Mouse (Mus musculus): ENCODE data around the gene Dixdc1.

The Dixdc1 gene

GRCm38 (mm10) chr9:50738914-50739870 is at the start of gene Dixdc1:
TSS of gene Dixdc1 (minus strand) at chr9:50739517.
- peak; percentile 89 to 91 for DNase-seq (ENCODE audit: low spot score in 2 of 2)

GRCm38 (mm10) chr9:50782155-50782554 is 42.8 kb upstream of the Dixdc1 start:
- DNase-seq (ENCODE audit: low spot score in 2 of 2): peak; percentile 16 to 24

DNA sequence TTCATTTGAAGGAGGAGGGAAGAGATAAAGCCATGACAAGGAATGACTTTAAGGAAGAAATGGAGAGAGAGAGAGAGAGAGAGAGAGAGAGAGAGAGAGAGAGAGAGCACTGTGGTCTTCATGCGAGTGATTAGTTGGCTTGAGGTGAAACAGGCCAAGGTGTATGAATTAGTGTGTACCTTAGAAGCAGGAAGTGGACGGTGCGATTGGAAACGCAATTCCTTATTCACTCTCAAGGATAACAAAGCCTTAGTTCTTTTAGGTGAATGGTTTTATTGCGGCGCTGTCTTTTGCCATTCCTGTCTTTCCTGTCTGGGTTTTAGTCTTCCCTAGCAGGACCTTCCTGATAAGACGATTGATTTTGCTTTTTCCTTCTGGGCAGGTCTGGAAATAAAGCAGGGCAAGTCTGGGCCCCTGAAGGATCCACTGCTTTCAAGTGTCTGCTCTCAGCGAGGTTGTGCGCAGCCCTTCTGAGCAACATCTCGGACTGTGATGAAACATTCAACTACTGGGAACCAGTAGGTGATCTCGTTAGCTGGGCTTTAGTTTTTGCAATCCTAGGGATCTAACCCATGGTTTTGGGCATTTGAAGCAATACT is 36.9 kb upstream of the Dixdc1 start:
- DNase-seq (ENCODE audit: low spot score in 2 of 2): no peak

DNA sequence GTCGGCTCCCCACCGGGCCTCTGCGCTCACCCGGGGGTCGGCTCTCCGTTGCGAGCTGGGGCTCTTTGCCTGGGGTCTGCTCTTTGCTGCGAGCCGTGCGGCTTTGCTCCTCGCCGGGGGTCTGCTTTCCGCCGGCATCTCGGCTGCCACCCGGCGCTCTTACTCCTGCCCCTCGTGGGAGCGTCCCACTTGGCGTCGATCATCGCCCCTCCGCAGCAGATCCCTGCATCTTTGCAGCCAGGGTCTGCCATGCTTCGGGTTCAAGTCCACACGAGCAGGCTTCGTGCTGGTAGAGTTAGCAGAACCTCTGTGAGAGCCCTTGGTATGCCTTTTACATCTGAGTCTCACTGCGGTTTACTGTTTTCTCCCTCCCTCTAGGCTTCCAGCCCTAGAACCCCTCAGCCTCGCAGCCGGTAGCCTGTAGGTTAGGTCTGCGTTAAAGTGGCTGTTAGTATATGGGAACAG is 36.4 kb upstream of the Dixdc1 start:
- peak in 1 of 2 experiments; percentile 14 for DNase-seq (ENCODE audit: low spot score in 2 of 2)

- DNase-seq (ENCODE audit: low spot score in 2 of 2): peak; percentile 89 to 90
These were observed 35.8 kb upstream of the Dixdc1 start, which contains the start of the genes Alg9 and 1110032A03Rik for GRCm38 (mm10) chr9:50774991-50775612. TSS of gene Alg9 (plus strand) at chr9:50775019. TSS of gene 1110032A03Rik (minus strand) at chr9:50775520.

GRCm38 (mm10) chr9:50774026-50774462 is 34.7 kb upstream of the Dixdc1 start:
- DNase-seq (ENCODE audit: low spot score in 2 of 2): no peak

- DNase-seq (ENCODE audit: low spot score in 2 of 2): no peak
These were observed 30.7 kb upstream of the Dixdc1 start for GRCm38 (mm10) chr9:50770011-50770410.

DNA sequence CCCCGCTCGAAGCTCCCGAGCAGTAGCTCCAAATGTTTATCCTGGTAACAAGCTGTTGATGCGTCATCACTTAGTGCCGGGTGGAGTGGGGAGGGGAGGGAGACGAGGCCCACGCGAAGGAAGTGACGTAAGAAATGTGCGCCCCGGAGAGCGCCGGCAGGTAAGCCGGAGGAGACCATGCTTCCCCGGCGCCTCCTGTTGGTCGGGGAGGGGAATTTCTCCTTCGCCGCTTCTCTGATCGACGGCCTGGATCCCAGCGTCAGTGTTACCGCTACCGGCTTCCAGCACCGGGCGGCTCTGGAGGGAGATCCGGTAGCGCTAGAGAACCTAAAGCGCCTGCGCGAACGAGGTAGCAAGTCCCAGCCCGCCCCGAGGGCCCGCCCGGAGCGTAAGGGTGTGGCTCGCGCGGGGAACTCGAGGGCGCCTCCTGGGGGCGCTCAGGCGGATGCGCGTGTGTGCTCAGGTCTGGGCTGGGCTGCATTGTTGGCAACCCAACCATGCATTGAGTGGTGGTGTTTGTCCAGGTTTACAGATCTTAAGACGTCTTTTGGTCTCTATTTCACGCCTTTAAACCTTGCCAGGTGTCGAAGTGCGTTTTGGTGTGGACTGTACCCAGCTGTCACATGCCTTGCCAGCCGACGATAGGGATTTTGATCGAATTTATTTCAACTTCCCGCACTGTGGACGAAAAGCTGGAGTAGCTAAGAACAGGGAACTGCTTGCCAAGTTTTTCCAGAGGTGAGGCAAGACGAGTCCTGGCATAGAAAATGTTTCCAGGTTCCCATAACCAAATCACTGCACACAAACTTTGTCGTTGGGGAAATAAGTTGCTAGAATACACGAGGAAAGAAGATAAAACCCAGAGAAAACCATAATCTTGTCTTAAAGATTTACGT is 29.0 kb upstream of the Dixdc1 start, which contains the start of gene Fdxacb1:
Gene Fdxacb1 (plus strand): TSS at position 130 of the 896 bp plus-strand sequence.
- peak; percentile 99 for DNase-seq (ENCODE audit: low spot score in 2 of 2)

GRCm38 (mm10) chr9:50767531-50768106 is 28.3 kb upstream of the Dixdc1 start:
- peak in 1 of 2 experiments; percentile 11 for DNase-seq (ENCODE audit: low spot score in 2 of 2)

DNA sequence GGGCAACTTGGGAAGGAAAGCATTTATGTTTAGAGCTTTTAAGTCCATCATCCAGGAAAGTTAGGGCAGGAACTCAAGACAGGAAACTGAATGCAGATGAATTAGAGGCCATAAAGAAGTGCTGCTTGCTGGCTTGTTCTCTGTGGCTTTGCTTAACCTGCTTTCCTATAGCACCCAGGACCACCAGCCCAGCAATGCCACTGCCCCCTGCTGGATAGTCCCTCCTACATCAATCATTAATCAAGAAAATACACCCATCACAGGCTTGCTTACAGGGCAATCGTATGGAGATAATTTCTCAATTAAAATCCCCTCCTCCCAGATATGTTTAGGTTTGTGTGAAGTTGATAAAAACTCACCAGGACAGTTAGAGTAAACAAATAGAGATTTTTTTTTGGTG is 24.0 kb upstream of the Dixdc1 start:
- DNase-seq (ENCODE audit: low spot score in 2 of 2): no peak

DNA sequence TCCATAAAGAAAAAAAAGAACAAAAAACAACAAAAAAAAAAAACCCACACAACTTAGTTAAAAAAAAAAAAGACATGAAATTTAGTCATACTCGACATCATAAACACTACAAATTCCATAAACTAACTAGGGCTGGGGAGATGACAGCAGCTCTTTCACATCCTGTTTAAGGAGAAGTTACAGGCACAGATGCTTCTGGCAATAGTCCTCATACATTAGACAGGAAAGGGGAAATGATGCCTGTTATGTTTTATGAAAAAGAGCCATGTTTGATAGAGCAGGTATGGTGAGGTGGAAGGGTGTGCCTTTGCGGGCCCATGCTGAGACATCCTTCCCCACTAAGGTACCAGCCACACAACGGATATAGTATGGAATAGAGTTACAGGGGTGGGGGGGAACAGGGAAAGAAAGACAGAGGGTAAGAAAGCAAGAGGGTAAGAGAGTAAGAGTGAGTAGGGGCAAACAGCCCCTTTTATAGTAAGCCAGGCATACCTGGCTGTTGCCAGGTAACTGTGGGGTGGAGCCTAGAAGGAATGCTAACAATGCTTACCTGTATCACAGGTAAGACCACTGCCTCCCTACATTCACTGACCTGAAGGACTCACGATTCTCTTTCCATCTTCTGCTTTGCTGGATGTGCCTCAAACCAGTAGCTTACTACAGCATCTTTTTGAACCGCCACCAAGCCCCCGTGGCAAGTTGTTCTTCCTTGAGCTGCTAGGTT is 22.4 kb upstream of the Dixdc1 start:
- no peak for DNase-seq (ENCODE audit: low spot score in 2 of 2)

DNA sequence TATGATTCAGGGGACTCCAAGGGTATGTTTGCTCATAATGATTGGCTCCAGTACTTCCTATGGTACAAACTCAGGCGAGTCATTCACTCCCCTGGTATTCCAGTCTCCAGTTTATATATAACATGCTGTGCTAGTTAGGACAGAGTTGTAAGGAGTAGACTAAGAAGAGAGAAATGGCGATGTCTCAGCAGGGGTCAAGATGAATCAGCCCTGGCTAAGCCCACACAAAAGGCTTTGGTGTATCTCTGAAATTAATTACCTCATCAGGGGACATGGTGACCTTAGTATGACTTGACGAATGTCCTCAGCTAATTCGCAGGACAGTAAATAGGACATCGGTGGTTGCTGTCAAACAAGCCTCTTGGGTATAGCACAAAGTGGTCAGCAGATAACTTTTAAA is 17.4 kb upstream of the Dixdc1 start:
- DNase-seq (ENCODE audit: low spot score in 2 of 2): no peak

DNA sequence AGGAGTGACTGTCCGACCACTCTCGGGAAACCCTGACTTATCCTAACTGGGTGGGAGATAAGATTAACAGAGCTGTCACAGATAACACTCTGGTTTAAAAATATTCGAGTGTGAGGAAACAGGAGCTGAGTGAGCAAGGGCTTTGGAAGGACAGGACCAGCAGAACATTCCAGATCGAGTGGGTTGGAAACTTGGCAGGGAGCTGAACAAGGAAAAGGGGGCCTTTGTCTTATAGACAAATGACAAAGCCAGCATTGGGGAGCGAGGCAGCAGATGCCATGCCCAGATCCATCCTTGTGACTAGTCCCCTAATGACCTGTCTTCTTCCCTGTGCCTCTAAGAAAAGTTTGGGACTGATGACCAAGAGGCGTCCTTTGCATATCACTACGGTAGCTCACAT is 14.6 kb upstream of the Dixdc1 start:
- no peak for DNase-seq (ENCODE audit: low spot score in 2 of 2)

GRCm38 (mm10) chr9:50752784-50753615 is 13.7 kb upstream of the Dixdc1 start:
- peak; percentile 74 to 76 for DNase-seq (ENCODE audit: low spot score in 2 of 2)

DNA sequence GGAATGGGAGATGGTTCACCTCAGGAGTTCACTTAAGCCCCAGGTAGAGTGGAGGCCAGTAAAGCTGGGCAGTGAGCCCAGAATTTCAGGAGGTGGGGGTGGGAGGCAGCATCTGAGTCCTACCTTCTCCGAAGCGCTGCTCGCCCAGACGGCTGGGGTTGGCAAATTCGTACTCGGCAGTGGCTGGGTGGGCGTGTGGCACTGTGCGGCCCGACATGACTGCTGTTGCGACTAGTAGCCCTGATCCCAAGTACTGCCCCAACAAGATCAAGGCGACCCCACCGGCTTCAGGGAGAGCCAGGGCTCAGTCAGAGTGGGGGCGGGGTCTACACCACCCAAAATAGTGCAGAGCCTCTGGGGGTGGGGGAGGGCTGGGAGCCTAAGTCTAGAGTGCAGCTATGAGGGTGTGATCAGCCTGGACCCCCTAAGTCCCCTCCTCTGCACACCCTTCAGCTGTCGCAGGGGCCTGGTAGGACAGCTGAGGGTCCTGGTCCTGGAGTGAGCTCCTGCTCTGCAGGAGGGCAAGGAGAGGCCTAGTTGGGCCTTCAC is 12.8 kb upstream of the Dixdc1 start, which contains the start of gene Hspb2:
Gene Hspb2 (minus strand): TSS at position 301 of the 549 bp plus-strand sequence.
- no peak for DNase-seq (ENCODE audit: low spot score in 2 of 2)

- no peak for DNase-seq (ENCODE audit: low spot score in 2 of 2)
These were observed 12.0 kb upstream of the Dixdc1 start, which contains the start of gene Cryab for GRCm38 (mm10) chr9:50751323-50751722. TSS of gene Cryab (plus strand) at chr9:50751325.

GRCm38 (mm10) chr9:50750706-50751105 is 11.4 kb upstream of the Dixdc1 start:
- DNase-seq (ENCODE audit: low spot score in 2 of 2): no peak

DNA sequence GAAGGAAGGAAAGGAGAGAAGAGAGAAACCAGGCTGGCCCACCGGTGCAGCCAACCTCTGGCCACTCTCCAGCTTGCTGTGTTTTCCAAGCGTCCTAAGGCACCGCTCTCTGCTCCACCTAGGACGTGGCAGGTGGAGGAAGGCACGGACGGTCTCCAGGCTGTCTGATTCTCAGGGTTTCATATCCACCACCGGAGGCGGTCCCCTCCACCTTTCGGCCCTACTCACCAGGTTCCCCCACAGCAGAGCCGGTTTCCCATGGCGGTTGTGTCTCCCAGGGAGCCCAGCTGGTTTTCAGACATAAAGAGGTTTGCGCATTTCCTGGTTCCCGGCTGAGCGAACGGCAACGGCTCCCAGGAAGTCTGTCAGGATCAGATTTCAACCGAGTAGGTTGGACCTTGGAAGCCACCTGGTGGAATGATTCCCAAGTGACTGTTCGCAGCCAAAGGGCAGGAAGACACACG is 6.9 kb upstream of the Dixdc1 start, which contains the start of gene 2310030G06Rik:
Gene 2310030G06Rik (minus strand): TSS at position 323 of the 464 bp plus-strand sequence.
- no peak for DNase-seq (ENCODE audit: low spot score in 2 of 2)
